Mouse (Mus musculus) forebrain, embryonic 14.5 days (tissue): ENCODE results near the gene Tbc1d7. TPM values are rescaled to one million over a fixed set of nuclear protein-coding genes. Genes with fewer than 3 reads are reported as not detected.

Source experiments
- ATAC-seq: fragments of 200-750 bp; cut with Nextera tagmentation; 2 replicates; pipeline ENCODE4 v1.8.0; 2017; ENCODE audit warnings: mild to moderate bottlenecking, moderate library complexity
- DNase-seq: peaks from one replicate; pipeline ENCODE4 v3.0.0-alpha.2; 2015; ENCODE audit warnings: low spot score
- H3K27ac ChIP-seq: fragments of 300-500 bp; sonication (generic); 2 replicates; pipeline ENCODE4 v1.5.1; 2014; ENCODE audit warnings: low read depth, mild to moderate bottlenecking, control low read depth, low read length, moderate library complexity
- H3K27me3 ChIP-seq: fragments of 300-500 bp; sonication (generic); replicated peaks from 2 replicates; pipeline ENCODE4 v1.6.1; 2014; ENCODE audit warnings: low read length, control low read depth, mixed read lengths; ENCODE audit not compliant: control insufficient read depth, insufficient read depth
- H3K36me3 ChIP-seq: fragments of 300-500 bp; sonication (generic); 2 replicates; pipeline ENCODE4 v1.6.1; 2014; ENCODE audit warnings: low read length, control low read depth; ENCODE audit not compliant: control insufficient read depth, insufficient read depth
- H3K4me1 ChIP-seq: fragments of 300-500 bp; sonication (generic); 2 replicates; pipeline ENCODE4 v1.6.1; 2014; ENCODE audit warnings: antibody characterized with exemption, low read length, control low read depth; ENCODE audit not compliant: control insufficient read depth, insufficient read depth
- H3K4me2 ChIP-seq: fragments of 300-500 bp; sonication (generic); 2 replicates; pipeline ENCODE4 v1.6.1; 2014; ENCODE audit warnings: mild to moderate bottlenecking, control low read depth, low read length
- H3K4me3 ChIP-seq: fragments of 300-500 bp; sonication (generic); 2 replicates; pipeline ENCODE4 v1.5.1; 2014; ENCODE audit warnings: low read depth, low read length, control low read depth
- H3K9ac ChIP-seq: fragments of 300-500 bp; sonication (generic); 2 replicates; pipeline ENCODE4 v1.6.1; 2014; ENCODE audit warnings: mild to moderate bottlenecking, low read length, control low read depth, moderate library complexity
- H3K9me3 ChIP-seq: fragments of 300-500 bp; sonication (generic); replicated peaks from 2 replicates; pipeline ENCODE4 v1.6.1; 2016; ENCODE audit warnings: low read length, control low read depth, mixed read lengths; ENCODE audit not compliant: control insufficient read depth
- WGBS: fragments of 180-500 bp; shearing (Covaris S2); extraction: QIAGEN DNeasy Blood & Tissue Kit; methylation state at CpG from one replicate; pipeline ENCODE4 v1.1.7; 2014; 5-methylcytosine and 5-hydroxymethylcytosine counted together
- polyA plus RNA-seq: library from polyadenylated mRNA; unstranded; fragments of >200 nt; fragmentation: Nextera tagmentation; extraction: Ambion mirVana; gene quantifications from 2 replicates; pipeline ENCODE4 v1.2.1, GENCODE M21; 2014

Gene Tbc1d7
- polyA plus RNA-seq, 1 experiment from 2014 or later: 101 TPM

DNA sequence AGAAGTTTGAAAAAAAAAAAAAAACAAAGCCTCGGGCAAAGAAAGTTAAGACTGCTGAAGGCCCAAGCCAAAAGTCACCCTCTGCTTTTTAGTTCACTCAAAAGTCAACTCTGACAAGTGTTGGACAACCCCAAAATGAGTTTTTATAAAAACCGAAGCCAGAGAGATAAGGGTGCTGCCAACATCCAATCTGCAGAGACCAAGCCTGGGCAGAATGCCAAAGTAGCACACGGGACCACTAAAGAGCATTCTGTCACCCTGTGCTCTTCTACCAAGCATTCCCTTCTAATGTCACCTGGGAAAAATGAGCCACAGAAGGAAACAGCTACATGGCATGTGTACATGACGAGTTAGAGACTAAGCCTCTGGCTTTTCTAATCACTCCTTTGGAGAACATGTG is 36.8 kb downstream of the Tbc1d7 start:
- no peaks in the 10 kb centered on the region for H3K27me3 ChIP-seq
- H3K4me1 ChIP-seq: no peaks in the 10 kb centered on the region
- H3K9ac ChIP-seq: no peak overlapping the region
- ATAC-seq (no peak), DNase-seq (peak; percentile 46)
- H3K27ac ChIP-seq: no peak overlapping the region
- H3K36me3 ChIP-seq: peaks cover 22% of the 10 kb centered on the region; the same call in 1 of the 2 replicates
- H3K4me2 ChIP-seq: no peak overlapping the region
- WGBS: 58% methylated on average over 4 of the region's 4 CpGs
- H3K4me3 ChIP-seq: no peak overlapping the region
- no peaks in the 10 kb centered on the region for H3K9me3 ChIP-seq

DNA sequence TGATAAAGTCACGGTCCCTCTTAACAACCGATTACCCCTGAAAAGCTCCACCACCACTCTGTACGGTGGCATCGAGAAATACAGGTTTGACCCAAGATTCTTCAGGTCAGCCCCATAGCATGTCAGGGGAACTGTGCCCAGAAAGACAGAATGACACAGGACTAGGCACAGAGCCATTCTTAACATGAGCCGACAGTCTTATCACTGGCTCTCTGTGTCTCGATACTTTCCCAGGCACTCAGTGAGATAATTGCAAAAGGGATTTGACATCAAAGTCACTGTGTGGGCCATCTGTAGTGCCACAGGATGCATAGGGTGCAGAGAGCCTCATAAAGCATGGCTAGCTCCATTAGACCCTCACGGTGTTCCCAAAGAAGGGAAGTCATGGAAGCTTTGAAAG is 37.9 kb downstream of the Tbc1d7 start:
- Histone ChIP-seq H3K27ac (no peak overlapping the region), H3K36me3 (peaks cover 22% of the 10 kb centered on the region; the same call in 1 of the 2 replicates), H3K27me3 (no peaks in the 10 kb centered on the region), H3K4me3 (no peak overlapping the region), H3K9ac (no peak overlapping the region), H3K9me3 (no peaks in the 10 kb centered on the region), H3K4me1 (no peaks in the 10 kb centered on the region), H3K4me2 (no peak overlapping the region)
- 72% methylated on average over 7 of the region's 7 CpGs for WGBS
- DNase-seq (no peak), ATAC-seq (no peak)

DNA sequence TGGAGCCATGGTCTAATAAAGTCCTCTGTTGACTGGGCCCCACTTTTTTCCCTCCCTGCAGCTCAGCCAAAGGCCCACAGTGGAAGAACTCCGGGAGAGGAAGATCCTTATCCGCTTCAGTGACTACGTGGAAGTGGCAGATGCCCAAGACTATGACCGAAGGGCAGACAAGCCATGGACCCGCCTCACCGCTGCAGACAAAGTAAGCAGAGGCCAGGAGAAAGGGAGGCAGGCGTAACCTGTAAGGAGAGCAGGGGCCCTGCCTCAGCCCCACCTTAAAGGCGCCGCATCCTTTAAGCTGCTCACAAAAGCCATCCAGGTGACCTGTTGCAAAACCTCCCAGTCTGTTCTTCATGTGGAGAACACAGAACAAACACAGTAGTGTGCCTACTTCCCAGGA is 38.4 kb downstream of the Tbc1d7 start:
- H3K4me3 ChIP-seq: no peak overlapping the region
- H3K9me3 ChIP-seq: no peaks in the 10 kb centered on the region
- H3K27ac ChIP-seq: no peak overlapping the region
- 50% methylated on average over 9 of the region's 9 CpGs for WGBS
- H3K4me2 ChIP-seq: no peak overlapping the region
- no peaks in the 10 kb centered on the region for H3K27me3 ChIP-seq
- DNase-seq (no peak), ATAC-seq (no peak)
- no peaks in the 10 kb centered on the region for H3K4me1 ChIP-seq
- no peak overlapping the region for H3K9ac ChIP-seq
- peaks cover 22% of the 10 kb centered on the region; the same call in 1 of the 2 replicates for H3K36me3 ChIP-seq

- Histone ChIP-seq H3K27ac (no peak overlapping the region), H3K4me3 (no peak overlapping the region), H3K36me3 (peaks cover 22% of the 10 kb centered on the region; the same call in 1 of the 2 replicates), H3K27me3 (no peaks in the 10 kb centered on the region), H3K4me1 (no peaks in the 10 kb centered on the region), H3K4me2 (no peak overlapping the region), H3K9ac (no peak overlapping the region), H3K9me3 (no peaks in the 10 kb centered on the region)
- DNase-seq (no peak), ATAC-seq (no peak)
- 83% methylated on average over 10 of the region's 10 CpGs for WGBS
These were observed 39.5 kb downstream of the Tbc1d7 start for GRCm38 (mm10) chr13:43131741-43132191.

DNA sequence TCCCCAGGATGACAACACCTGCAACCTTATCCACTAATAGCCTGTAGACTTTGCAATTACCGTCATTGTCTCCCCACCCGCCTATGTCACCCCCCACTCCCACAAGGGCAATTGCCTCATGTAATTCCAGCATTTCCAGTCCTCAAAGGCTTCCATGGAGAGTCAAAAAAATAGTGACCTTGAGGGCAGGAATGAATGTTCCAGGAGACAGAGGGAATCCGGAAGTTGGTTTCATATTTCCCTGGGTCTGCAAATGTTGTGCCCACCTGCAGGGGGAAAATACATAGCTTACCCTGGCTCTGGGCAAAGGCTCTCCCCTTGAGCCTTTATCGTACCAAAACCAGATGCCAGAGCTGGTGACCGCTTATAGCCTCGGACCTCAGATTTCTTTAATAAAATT is 41.1 kb downstream of the Tbc1d7 start:
- DNase-seq: no peak
- H3K9me3 ChIP-seq: no peaks in the 10 kb centered on the region
- no peaks in the 10 kb centered on the region for H3K27me3 ChIP-seq
- H3K36me3 ChIP-seq: peaks cover 12% of the 10 kb centered on the region; the same call in 1 of the 2 replicates
- H3K9ac ChIP-seq: no peak overlapping the region
- no peak overlapping the region for H3K4me3 ChIP-seq
- H3K4me1 ChIP-seq: no peaks in the 10 kb centered on the region
- no peak overlapping the region for H3K4me2 ChIP-seq
- 82% methylated on average over 6 of the region's 6 CpGs for WGBS
- ATAC-seq: no peak
- no peak overlapping the region for H3K27ac ChIP-seq

GRCm38 (mm10) chr13:43124683-43125074 is 46.6 kb downstream of the Tbc1d7 start:
- Histone ChIP-seq H3K4me2 (no peak overlapping the region), H3K36me3 (no peaks in the 10 kb centered on the region), H3K27ac (no peak overlapping the region), H3K9me3 (no peaks in the 10 kb centered on the region), H3K27me3 (no peaks in the 10 kb centered on the region), H3K4me1 (no peaks in the 10 kb centered on the region), H3K4me3 (no peak overlapping the region), H3K9ac (no peak overlapping the region)
- DNase-seq (no peak), ATAC-seq (no peak)
- 43% methylated on average over 4 of the region's 4 CpGs for WGBS

GRCm38 (mm10) chr13:43123895-43124682 is 47.2 kb downstream of the Tbc1d7 start:
- Histone ChIP-seq H3K9ac (no peak overlapping the region), H3K36me3 (no peaks in the 10 kb centered on the region), H3K4me3 (no peak overlapping the region), H3K4me1 (no peaks in the 10 kb centered on the region), H3K27ac (no peak overlapping the region), H3K9me3 (no peaks in the 10 kb centered on the region), H3K4me2 (no peak overlapping the region), H3K27me3 (no peaks in the 10 kb centered on the region)
- WGBS: 64% methylated on average over 17 of the region's 17 CpGs
- no peak for ATAC-seq
- DNase-seq: no peak

DNA sequence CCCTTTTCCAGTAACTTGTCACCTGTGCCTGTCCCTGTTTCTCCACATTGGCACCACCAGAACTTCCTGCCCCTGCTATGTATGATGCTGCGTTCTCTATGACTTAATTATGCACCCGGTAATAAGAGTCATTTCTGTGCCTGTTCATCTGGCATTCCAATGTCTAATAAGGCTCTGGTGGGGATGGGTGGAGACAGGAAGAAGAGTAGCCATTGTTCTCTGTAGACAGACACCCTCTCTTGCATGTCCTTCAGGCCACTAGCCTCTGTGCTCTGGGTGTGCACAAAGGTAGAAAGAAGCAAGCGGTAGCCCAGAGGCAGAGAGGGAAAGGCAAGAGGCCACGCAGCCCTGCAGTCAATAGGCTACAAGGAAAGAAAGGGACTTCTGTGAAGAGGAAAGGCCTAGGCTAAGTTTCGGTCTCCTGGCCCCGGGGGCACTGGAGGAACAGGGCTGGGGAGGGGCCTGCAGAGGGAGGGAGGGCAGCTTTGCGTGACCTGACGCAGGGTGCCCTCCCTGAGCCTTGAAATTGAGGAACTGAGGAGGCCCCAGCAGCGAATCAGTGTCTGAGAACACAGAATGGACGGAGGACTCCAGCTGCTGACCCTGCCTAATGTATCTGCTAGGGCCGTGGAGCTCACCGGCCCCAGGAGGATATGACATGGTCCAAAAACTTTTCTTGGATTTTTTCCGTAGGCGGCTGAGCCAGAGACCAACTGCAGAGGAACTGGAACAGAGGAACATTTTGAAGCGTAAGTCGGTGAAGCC is 48.8 kb downstream of the Tbc1d7 start:
- Histone ChIP-seq H3K9ac (no peak overlapping the region), H3K27ac (no peak overlapping the region), H3K9me3 (no peaks in the 10 kb centered on the region), H3K4me2 (no peak overlapping the region), H3K27me3 (no peaks in the 10 kb centered on the region), H3K4me1 (no peaks in the 10 kb centered on the region), H3K4me3 (no peak overlapping the region), H3K36me3 (no peaks in the 10 kb centered on the region)
- 76% methylated on average over 16 of the region's 16 CpGs for WGBS
- no peak for ATAC-seq
- DNase-seq: no peak

DNA sequence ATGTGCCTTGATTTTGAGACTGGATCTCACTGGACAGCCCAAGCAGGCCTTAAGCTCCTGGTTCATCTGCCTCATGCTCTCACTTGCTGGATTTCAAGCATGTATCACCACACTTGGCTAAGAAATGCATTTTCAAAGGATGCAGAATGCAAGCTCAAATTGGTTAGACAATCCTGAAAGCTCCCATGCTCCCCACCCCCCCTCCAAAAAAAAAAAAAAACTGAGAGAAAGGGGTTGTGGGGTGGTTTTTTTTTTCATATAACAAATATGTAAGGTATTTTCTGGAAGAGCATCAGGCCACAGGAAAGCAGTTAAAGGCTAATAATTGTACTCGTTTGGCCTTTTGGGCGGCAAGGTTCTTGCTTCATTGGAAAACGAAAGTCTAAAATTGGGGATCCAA is 58.2 kb downstream of the Tbc1d7 start:
- no peak overlapping the region for H3K4me2 ChIP-seq
- ATAC-seq: no peak
- no peak overlapping the region for H3K9ac ChIP-seq
- H3K4me3 ChIP-seq: no peak overlapping the region
- H3K4me1 ChIP-seq: no peaks in the 10 kb centered on the region; the same call in 1 of the 2 replicates
- no peak overlapping the region for H3K27ac ChIP-seq
- no peaks in the 10 kb centered on the region for H3K9me3 ChIP-seq
- no peaks in the 10 kb centered on the region for H3K27me3 ChIP-seq
- WGBS: 98% methylated on average over 3 of the region's 3 CpGs
- H3K36me3 ChIP-seq: no peaks in the 10 kb centered on the region
- no peak for DNase-seq
